Mouse (Mus musculus) cerebellum, adult 9-11 months (tissue): ENCODE measurements around the gene Lysmd2.
A peak's percentile ranks its signal among the peaks of the same experiment; 100 is the strongest.
"Not testable (repeated sequence)": the region's sequence is repeated elsewhere in the genome, so short reads cannot be mapped to it uniquely, and the experiment has no call there.

Experiments
- DNase-seq: peaks from one replicate; pipeline ENCODE4 v3.0.0; 2022

Gene Lysmd2

DNA sequence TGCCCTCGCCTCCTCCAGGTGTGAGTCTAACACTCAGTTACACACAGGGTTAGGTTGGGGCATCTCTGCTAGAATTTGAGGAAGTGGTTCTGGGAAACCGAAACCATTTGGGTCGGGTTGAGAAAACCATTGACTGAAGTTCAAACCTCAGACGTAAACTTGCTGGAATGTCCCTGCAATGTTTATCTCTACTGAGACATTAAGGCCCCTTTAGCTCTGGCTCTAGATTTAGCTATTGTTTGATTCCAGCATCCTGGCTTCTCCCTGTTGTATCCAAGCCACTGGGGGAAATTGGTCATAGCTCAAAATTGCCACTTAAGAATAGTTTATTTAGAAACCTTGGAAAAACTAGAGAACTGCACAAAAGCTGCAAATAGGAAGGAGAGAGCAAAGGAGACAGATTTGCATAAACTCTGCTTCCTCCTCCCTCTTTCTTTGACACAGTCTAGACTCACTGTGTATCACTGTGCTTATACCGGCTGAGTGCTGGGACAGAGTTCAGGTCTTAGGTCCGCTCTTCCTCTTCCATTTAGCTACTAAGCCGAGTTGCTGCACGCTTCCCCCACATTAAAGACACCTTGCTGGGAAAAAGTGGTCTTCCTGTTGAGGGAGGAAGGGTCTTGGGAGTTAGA is 5.4 kb downstream of the Lysmd2 start:
- no peak for DNase-seq

DNA sequence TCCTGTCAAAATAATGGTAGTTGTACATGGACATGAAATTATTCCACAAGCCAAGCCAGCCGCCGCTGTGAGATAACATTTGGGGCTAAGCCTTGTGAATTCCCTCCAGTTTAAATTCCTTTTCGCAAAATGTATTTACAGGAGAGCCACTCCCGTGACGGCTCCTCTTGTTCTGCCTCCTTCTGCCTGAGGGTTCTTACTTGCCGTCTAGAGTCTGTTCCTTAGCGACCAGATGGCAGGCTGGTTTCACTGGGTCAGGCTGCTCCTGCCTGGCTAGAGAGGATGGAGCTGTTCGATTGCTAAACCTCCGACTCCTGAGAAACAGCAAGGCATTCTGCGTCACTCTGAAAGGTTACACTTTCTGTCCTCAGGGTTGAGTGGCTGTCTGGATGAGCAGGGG is 6.6 kb downstream of the Lysmd2 start:
- DNase-seq = peak; percentile 46

DNA sequence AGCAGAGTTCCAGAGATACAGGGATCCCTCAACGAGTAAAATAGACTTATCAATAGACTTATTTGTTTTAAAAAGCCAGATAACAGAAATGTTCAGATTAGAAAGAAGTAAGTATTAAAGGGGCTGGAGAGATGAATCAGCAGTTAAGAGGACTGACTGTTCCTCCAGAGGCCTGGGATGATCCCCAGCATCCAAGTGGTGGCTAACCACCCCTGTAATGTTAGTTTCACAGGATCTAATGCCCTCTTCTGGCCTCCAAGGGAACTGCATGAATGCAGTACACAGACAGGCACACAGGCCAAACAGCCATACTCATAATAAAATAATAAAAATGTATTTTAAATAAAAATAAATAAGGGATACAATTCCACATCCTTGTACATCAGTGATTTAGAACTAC is 7.4 kb downstream of the Lysmd2 start:
- DNase-seq = no peak

DNA sequence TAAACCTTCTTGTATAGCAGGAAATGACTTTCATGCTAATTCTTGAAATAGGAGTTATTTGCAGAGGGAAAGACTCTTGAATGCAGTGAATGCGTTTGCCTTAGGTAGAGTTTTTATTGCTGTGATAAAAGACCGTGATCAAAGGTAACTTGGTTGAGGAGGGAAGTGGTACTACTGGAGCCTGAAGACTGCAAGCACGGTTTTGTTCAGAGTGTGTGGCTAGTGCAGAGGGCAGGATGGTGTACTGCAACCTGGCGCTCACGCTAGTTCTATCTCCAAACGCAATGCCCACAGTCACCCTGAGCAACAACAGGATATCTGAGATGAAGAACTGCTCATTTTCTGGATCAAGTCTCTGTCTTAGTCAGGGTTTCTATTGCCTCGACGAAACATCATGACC is 8.1 kb downstream of the Lysmd2 start:
- DNase-seq = no peak

DNA sequence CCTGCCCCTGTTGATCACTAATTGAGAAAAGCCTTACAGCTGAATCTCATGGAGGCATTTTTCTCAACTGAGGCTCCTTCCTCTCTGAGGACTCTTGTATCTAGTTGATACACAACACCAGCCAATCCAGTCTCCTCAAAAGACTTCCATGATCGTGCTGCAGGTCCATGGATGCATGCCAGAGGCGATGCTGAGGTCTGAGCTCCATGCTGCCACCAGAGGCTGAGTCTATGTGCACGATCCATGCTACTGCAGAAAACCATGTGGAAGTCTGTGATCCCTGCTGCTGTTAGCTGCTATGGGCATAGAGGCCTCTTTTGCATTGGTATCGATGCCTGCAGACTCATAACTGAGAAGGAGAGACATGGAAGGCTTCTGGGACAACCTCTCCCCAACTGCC is 8.7 kb downstream of the Lysmd2 start:
- DNase-seq = no peak

DNA sequence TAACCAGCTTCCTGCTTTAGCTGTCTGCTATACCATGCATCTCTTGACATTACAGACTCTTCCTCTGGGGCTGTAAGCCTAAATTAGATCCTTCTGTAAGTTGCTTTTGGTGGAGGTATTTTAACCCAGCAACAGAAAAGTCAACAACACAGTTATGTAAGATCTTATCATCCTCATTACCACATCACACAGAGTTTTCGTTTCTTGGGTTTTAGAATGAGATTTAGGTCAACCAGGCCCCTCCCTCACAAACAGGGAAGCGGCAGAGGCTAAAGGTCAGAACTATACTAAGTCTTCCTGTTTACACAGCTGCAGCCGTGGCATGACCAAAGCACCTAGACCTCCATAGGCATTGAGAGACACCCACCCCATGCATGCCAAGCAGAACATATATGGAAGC is 19.9 kb downstream of the Lysmd2 start:
- no peak for DNase-seq

DNA sequence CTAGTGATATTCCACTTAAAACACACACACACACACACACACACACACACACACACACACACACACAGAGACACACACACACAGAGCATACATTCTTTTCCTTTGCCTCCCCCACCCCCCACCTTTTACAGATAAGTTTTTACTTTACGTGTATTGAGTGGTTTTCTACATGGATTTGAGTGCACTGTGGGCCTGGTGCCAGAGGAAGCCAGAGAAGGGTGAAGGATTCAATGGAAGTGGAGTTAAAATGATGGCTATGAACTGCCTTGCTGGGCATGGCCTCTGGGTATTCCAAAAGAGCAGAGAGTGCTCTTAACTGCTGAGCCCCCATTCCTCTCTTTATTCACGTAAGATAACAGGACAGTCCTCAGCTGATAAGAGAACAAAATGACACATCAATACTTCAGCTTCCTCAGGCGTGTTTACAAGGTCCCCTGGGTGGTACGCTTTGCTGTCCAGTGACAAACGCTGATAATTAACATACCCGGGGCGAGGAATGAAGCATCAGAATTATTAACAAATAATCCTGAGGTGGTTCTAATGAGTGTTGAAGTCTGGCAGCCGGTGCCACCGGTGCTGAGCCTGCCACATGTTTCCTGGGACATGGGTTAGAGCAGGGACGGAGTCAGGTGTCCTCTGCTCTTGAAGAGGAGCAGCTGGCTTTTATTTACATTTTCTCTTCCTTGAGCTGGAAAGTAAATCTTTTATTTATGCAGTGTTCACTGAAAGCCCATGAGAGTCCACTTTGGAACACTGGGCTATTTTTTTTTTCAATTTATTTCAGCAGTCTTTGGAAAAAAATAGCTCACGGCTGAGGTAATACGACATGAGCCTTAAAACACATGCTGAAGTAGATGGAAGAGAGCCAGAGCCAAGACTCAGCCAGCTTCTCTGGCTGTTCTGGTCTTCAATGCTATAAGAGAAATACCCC is 28.7 kb downstream of the Lysmd2 start:
- no peak for DNase-seq

DNA sequence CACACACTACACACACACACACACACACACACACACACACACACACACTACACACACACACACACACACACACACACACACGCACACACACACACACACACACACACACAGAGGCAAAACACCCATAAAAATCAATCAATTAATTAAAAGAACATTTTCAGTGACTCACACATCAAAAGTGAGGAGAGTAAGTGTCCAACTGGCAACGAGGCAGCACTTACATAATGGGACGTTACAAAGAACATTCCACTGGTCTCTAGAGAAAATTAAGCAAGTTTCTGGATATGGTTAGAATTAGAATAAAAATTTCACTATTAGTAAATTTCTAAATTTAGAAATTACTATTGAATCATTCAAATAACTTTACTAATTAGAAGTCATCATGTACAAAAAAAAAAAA is 30.9 kb downstream of the Lysmd2 start:
- DNase-seq = not testable (repeated sequence)

DNA sequence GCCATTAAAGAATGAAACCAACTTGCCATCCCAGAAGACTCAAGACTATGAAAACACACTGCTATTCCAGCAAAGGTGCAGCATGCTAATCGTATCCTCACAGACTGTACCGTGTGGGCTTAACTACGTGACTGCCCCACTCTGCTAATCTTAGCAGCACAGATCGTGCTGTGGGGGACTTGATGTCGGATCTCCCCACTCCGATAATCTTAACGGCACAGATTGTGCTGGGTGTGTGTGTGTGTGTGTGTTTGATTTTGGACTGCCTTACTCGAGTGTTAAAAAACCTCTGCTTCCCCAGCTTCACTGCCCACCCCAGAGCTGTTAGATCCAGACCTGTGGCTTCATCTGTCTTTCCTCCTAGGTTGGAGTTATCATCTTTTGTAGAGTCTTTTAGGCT is 35.4 kb downstream of the Lysmd2 start:
- DNase-seq = no peak

DNA sequence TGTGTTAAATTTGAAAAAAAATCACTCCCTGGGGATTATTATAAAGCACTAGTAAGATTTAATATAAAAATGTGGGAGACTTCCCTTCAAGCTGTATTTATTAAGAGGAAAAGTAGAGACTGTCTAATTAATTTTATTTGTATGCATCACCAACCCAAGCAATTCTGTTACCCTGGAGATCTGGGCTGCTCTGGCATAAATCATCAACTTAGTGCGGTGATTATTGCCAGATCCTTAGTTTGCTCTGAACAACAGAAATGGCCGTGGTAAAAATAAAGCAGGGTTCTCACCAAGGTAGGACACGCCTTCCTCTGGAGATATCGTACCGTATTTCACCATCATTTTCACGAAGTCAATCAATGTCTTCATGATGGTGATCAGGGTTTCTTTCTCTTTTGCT is 39.8 kb downstream of the Lysmd2 start:
- no peak for DNase-seq

DNA sequence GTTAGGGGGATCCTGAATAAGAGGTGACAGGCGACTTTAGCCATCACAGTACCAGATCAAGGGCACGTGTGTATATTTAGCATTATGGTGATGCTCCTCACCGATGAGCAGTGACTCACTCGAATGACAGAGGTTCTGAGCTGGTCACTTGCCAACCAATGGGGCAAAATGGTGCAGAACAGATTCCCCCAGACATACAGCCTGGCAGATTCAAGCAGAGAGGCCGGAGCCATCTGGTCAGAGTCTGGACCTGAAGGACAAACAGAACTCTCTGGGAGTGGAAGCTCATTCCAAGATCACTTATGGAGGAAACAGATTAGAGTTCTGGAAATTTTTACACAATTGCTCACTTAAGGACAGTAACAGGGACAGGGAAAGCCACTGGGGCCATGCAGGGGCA is 41.1 kb downstream of the Lysmd2 start:
- peak; percentile 80 for DNase-seq

DNA sequence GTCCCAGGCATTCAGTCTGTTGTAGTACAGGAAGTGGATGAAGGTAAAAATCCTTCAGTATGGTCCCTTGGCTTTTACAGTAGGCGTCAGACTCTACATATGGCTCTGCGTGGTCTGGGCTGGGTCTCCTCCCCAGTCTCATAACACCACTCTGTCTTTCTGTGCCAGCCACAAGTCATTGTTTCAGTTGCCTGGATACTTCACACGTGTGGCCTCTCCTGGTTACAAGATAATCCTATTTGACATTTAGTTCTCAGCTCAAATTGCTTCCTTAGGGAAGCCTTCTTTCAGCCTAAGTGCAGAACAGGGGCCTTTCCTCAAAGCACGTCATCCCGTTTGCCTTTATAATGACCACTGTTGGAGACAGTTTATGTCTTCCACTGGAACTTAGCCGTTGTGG is 47.2 kb downstream of the Lysmd2 start:
- DNase-seq = no peak

DNA sequence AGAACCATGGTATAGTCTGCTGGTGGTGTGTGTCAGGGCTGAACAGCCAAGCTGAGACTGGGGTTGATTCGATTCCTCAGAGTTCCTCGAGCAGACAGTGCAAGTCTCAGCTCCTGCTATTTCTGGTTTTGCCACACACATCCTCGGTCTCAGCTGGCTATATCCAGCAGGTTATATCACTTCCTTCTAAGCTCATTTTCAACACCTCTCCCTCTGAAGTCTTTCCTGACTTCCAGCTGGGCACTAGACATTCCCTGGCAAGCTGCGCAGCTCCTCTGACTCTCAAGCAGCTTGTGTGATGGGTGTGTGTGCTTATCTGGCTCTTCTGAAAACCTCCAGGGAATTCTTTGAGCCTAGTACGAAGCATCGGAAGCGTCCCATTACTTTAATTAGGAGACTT is 50.7 kb downstream of the Lysmd2 start:
- no peak for DNase-seq

DNA sequence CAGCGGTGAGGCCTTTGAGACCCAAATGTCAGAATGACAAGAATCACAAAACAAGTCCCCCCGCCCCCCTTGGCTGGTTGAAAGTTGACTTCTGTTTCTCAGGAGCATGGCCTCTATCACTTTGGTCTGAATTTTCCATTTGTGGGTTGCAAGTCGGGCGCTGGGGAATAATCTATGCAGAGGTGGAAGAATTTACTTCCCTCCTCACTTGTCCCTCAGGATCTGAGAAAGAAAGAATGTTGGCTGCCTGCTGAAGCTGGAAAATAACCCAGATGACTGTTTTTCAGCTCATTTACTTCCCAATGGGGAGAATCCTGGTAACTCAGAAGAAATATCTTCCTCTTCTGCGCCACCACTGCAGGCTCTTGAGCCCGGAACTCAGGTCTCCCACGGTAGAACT is 52.8 kb downstream of the Lysmd2 start:
- no peak for DNase-seq

DNA sequence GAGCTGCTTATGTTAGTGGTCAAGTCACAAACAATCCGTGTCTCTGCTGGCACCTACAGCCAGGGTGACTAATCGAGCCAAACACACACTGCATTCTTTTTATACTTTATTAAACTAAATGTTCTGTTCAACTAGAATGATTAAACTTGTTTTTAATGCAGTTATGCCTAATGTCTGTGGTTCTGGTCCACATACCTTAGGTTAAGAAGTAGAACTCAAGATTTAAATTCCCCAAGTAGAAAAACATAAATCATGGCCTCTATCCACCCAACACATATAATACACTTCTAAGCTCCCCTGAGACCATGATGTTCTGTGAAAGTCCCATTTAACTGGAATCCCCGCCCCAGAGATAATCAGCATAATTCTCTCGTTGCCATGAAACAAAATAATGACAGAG is 54.1 kb downstream of the Lysmd2 start:
- no peak for DNase-seq

DNA sequence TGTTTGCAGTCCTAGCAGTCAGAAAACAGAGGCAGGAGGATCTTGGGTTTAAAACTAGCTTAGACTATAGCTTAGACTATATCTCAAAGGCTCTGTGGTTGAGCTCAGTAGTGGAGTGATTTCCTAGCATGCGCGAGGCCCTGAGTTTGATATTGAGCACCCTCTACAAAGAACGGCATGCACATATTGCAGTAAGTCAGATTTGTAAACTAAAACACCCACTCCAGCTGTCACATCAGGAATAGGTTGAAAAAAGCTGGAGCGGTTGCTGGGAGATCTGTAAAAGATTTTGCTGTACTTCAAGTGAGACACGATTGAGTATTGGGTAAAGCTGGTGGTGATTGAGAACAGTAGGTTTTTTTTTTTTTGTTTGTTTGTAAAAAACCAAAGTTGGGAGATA is 55.1 kb downstream of the Lysmd2 start:
- no peak for DNase-seq

DNA sequence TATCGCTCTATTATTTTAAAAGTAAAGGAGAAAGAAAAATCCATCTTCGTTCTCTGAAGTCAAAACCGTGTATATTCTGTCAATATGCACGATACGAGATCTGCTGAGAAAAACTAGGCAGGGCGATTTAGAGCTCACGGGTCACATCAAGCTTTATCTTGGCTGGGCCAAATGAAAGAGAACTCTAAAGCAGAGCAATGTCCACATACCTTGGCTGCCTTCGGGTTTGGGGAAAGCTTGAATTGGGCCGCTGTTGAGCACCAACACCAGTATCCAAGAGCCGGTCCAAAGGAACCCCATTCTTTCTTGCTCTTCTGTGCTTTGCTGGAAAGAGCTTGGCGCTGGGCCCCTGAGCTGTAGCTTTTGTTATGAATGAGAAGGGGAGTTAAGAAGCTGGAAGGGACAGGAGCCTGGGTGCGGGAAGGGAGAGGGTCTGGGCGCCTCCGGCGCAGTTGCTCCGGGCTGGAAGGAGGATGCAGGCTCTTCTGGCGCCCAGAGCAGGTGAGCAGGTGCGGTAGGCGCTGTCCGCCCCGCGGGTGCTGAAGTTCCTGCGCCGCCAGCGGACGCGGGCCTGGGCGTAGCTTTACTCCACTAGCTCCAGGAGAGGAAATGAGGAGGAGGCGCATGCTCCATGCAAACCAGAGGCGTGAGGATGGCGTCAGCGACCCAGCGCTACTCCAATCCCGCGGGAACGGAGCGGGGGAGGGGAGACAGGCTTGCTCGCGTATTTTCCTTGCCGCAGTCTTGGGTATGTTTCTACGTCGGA is 58.1 kb downstream of the Lysmd2 start, which contains the start of gene Scg3:
Gene Scg3 (minus strand): TSS at position 631 of the 766 bp plus-strand sequence.
- peak; percentile 96 for DNase-seq

DNA sequence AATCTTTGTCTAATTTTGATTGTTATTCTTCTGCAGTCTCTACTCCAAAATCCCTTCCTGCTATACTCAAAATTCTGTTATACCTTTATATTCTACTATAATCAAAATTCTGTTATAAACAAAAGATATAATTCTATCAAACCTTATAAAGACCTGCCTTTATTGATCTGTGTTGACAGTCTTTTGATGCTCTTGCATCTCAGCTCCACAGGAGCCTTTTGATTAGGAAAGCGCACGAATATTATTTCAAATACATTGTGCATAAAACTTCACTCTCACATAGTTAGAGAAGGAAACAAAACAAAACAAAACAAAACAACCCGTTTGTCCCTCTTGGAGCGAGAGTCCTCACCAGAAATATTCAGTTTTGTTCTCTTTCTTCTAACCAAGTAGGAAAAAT is 58.8 kb downstream of the Lysmd2 start:
- no peak for DNase-seq

DNA sequence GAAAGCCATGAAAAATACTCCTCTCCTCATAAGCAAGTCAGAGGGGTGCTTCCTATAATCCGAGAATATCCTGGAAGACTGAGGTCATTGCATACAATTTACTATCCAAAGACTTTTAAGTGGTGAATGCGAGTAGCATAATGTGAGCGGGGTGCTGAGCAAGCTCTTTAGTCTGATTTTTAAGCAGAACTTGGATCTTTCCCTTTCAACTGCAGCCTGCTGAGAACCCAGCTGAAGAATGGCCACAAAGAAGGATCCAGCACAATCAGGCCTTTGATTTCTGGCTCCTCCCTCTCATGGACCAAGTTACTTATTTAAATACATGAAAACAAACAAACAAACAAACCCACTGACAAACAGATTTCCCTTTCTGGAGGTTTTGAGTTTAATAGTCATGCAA is 59.2 kb downstream of the Lysmd2 start:
- DNase-seq = peak; percentile 32
